ENCODE assay signal across 23 mouse cellular contexts in the genomic region with DNA sequence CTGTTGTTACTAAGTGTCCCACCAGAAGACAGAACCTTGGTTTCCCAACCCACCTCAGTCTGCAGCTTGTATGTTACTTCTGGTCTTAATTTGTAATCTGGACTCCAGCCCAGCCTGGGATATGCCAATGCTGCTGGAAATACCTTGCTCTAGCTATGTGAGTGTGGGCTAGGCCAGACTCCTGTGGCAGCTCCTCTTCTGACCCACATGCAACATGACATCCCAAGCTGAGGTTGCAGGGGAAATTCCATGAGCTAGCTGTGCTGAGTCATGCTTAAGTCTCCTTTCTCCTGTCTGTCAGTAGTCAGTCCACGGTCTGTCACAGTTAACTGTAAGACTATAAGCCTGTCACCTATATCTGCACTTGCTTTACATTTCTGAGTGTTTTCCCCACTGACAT. TPM values are rescaled to one million over a fixed set of nuclear protein-coding genes. Genes with fewer than 3 reads are reported as not detected.
DNase-seq lines count a peak whose midpoint lies in the region; ATAC-seq lines count a peak whose summit lies in the region.
"Had no signal": no experiment of that assay in that cellular context is flagged by ENCODE, and none has a peak within 500 bp of the region (broad histone marks: within the 10 kb centered on the region; RNA-seq: fewer than 3 reads in every experiment).

No protein-coding gene starts in this region.

- H3K27me3 ChIP-seq in intestine, embryonic 14.5 days (replicated peaks; ENCODE audit: control insufficient read depth, insufficient read depth, low read length): no peaks in the 10 kb centered on the region
- no peaks in the 10 kb centered on the region for H3K27me3 ChIP-seq in intestine, embryonic 16.5 days (replicated peaks; ENCODE audit: control insufficient read depth, insufficient read depth, low read length)
- H3K27me3 ChIP-seq in embryonic facial prominence, embryonic 10.5 days (replicated peaks; ENCODE audit: low read depth, poor library complexity, severe bottlenecking): no peaks in the 10 kb centered on the region
- H3K27me3 ChIP-seq in midbrain, embryonic 14.5 days (ENCODE audit: control insufficient read depth, insufficient read depth, low read length): no peaks in the 10 kb centered on the region
- H3K27me3 ChIP-seq in midbrain, embryonic 11.5 days (ENCODE audit: control insufficient read depth, insufficient read depth, low read length): no peaks in the 10 kb centered on the region
- H3K27me3 ChIP-seq: hindbrain, embryonic 13.5 days; neural tube, embryonic 15.5 days had no signal

- no peak overlapping the region for H3K9ac ChIP-seq in intestine, embryonic 14.5 days (ENCODE audit: low read length)
- no peak overlapping the region for H3K9ac ChIP-seq in intestine, embryonic 16.5 days (ENCODE audit: low read depth, low read length)
- H3K9ac ChIP-seq in midbrain, embryonic 14.5 days (replicated peaks; ENCODE audit: low read length): no peak overlapping the region
- H3K9ac ChIP-seq in midbrain, embryonic 11.5 days (ENCODE audit: low read length): no peak overlapping the region
- H3K9ac ChIP-seq: hindbrain, embryonic 13.5 days; liver, embryonic 13.5 days; neural tube, embryonic 15.5 days had no signal

- DNase-seq in adrenal gland, adult 2 months: peak; percentile 82
- DNase-seq in adrenal gland, adult 18-20 months (ENCODE audit: low spot score in 2 of 2): no peak
- peak; percentile 40 for DNase-seq in intestine, embryonic 14.5 days (ENCODE audit: low spot score)
- no peak for DNase-seq in embryonic facial prominence, embryonic 10.5 days (ENCODE audit: low spot score)
- DNase-seq in midbrain, embryonic 14.5 days: no peak
- no peak for DNase-seq in thymus, postnatal 25 days
- no peak for DNase-seq in midbrain, embryonic 11.5 days (ENCODE audit: low spot score, missing footprints)
- DNase-seq: B cell, adult 2 months; cerebellum, adult 9-10 months; heart, postnatal 10 days; kidney, adult 18-20 months; kidney, postnatal 25 days; liver, embryonic 13.5 days; lung, postnatal 14 days had no signal

- H3K27ac ChIP-seq in intestine, embryonic 14.5 days (ENCODE audit: low read depth): no peak overlapping the region
- H3K27ac ChIP-seq in intestine, embryonic 16.5 days (ENCODE audit: low read length): no peak overlapping the region
- H3K27ac ChIP-seq in embryonic facial prominence, embryonic 10.5 days (replicated peaks): 0 out of 2 replicates have a peak overlapping the region, but pooled peaks have one; percentile 4
- H3K27ac ChIP-seq in midbrain, embryonic 14.5 days (replicated peaks; ENCODE audit: low read depth, low read length): no peak overlapping the region
- no peak overlapping the region for H3K27ac ChIP-seq in midbrain, embryonic 11.5 days (ENCODE audit: low read depth, low read length)
- H3K27ac ChIP-seq: hindbrain, embryonic 13.5 days; limb, embryonic 10.5 days; neural tube, embryonic 15.5 days had no signal

- no peaks in the 10 kb centered on the region for H3K36me3 ChIP-seq in intestine, embryonic 14.5 days (ENCODE audit: control insufficient read depth, insufficient read depth, low read length)
- H3K36me3 ChIP-seq in intestine, embryonic 16.5 days (ENCODE audit: control insufficient read depth, insufficient read depth, low read length): no peaks in the 10 kb centered on the region
- no peaks in the 10 kb centered on the region for H3K36me3 ChIP-seq in embryonic facial prominence, embryonic 10.5 days (replicated peaks)
- no peaks in the 10 kb centered on the region for H3K36me3 ChIP-seq in midbrain, embryonic 14.5 days (ENCODE audit: control insufficient read depth, insufficient read depth, low read length)
- no peaks in the 10 kb centered on the region for H3K36me3 ChIP-seq in midbrain, embryonic 11.5 days (ENCODE audit: control insufficient read depth, insufficient read depth, low read length)
- H3K36me3 ChIP-seq: hindbrain, embryonic 13.5 days; limb, embryonic 10.5 days; liver, embryonic 13.5 days; neural tube, embryonic 15.5 days had no signal

- H3K4me3 ChIP-seq in intestine, embryonic 14.5 days (ENCODE audit: low read depth, low read length): no peak overlapping the region
- H3K4me3 ChIP-seq in intestine, embryonic 16.5 days (ENCODE audit: low read length): no peak overlapping the region
- no peak overlapping the region for H3K4me3 ChIP-seq in embryonic facial prominence, embryonic 10.5 days
- no peak overlapping the region for H3K4me3 ChIP-seq in midbrain, embryonic 14.5 days (replicated peaks; ENCODE audit: low read depth, low read length)
- H3K4me3 ChIP-seq in midbrain, embryonic 11.5 days (ENCODE audit: low read depth, low read length): no peak overlapping the region
- H3K4me3 ChIP-seq: hindbrain, embryonic 13.5 days; limb, embryonic 10.5 days; liver, embryonic 13.5 days; neural tube, embryonic 15.5 days had no signal

- H3K4me1 ChIP-seq in intestine, embryonic 14.5 days (replicated peaks; ENCODE audit: control insufficient read depth, insufficient read depth, low read length): peaks cover 8% of the 10 kb centered on the region
- H3K4me1 ChIP-seq in intestine, embryonic 16.5 days (ENCODE audit: control insufficient read depth, insufficient read depth, low read length): peaks cover 8% of the 10 kb centered on the region
- peaks cover 42% of the 10 kb centered on the region for H3K4me1 ChIP-seq in embryonic facial prominence, embryonic 10.5 days
- no peaks in the 10 kb centered on the region for H3K4me1 ChIP-seq in midbrain, embryonic 14.5 days (ENCODE audit: control insufficient read depth, insufficient read depth, low read length)
- no peaks in the 10 kb centered on the region for H3K4me1 ChIP-seq in midbrain, embryonic 11.5 days (ENCODE audit: control insufficient read depth, insufficient read depth, low read length)

- H3K4me2 ChIP-seq in intestine, embryonic 14.5 days (ENCODE audit: low read length): no peak overlapping the region
- H3K4me2 ChIP-seq in intestine, embryonic 16.5 days (ENCODE audit: low read depth, low read length): no peak overlapping the region
- H3K4me2 ChIP-seq in midbrain, embryonic 14.5 days (ENCODE audit: low read length): no peak overlapping the region
- no peak overlapping the region for H3K4me2 ChIP-seq in midbrain, embryonic 11.5 days
- H3K4me2 ChIP-seq: hindbrain, embryonic 13.5 days; liver, embryonic 13.5 days; neural tube, embryonic 15.5 days had no signal

- no peaks in the 10 kb centered on the region for H3K9me3 ChIP-seq in intestine, embryonic 14.5 days (ENCODE audit: control insufficient read depth, low read length)
- H3K9me3 ChIP-seq in intestine, embryonic 16.5 days (ENCODE audit: control insufficient read depth, low read length): no peaks in the 10 kb centered on the region
- H3K9me3 ChIP-seq in embryonic facial prominence, embryonic 10.5 days: no peaks in the 10 kb centered on the region
- no peaks in the 10 kb centered on the region for H3K9me3 ChIP-seq in midbrain, embryonic 14.5 days (ENCODE audit: control insufficient read depth, low read length)
- no peaks in the 10 kb centered on the region for H3K9me3 ChIP-seq in midbrain, embryonic 11.5 days (ENCODE audit: control insufficient read depth, low read length)
- H3K9me3 ChIP-seq: hindbrain, embryonic 13.5 days; limb, embryonic 10.5 days; liver, embryonic 13.5 days; neural tube, embryonic 15.5 days had no signal

- WGBS in intestine, embryonic 14.5 days: 89% methylated on average over 1 of the region's 1 CpGs
- WGBS in intestine, embryonic 16.5 days: 87% methylated on average over 1 of the region's 1 CpGs
- 80% methylated on average over 1 of the region's 1 CpGs for WGBS in embryonic facial prominence, embryonic 10.5 days
- WGBS in midbrain, embryonic 14.5 days: 73% methylated on average over 1 of the region's 1 CpGs
- 62% methylated on average over 1 of the region's 1 CpGs for WGBS in midbrain, embryonic 11.5 days

- no peak for ATAC-seq in intestine, embryonic 14.5 days (replicated peaks; ENCODE audit: low FRiP score, low TSS enrichment, low read depth)
- ATAC-seq in intestine, embryonic 16.5 days: no peak
- no peak for ATAC-seq in midbrain, embryonic 14.5 days (ENCODE audit: low FRiP score, low TSS enrichment)
- no peak for ATAC-seq in midbrain, embryonic 11.5 days (ENCODE audit: low FRiP score)

RNA-seq across cellular contexts. Expression of gene Pcx, which starts 7.2 kb away (rescaled TPM):
- 100 to 1,000 TPM; 536 to 579 TPM for total RNA-seq in adrenal gland, adult 2 months (2021)
- polyA plus RNA-seq in adrenal gland, adult 2 months (2012; rRNA removed): 474 and 524 TPM in 2 replicates
- 100 to 1,000 TPM; 622 to 707 TPM for total RNA-seq in adrenal gland, adult 18-20 months (2021)
- 8.5 and 9.7 TPM in 2 replicates for polyA plus RNA-seq in intestine, embryonic 14.5 days (2014; fragmentation: Nextera tagmentation; extraction: Ambion mirVana)
- polyA plus RNA-seq in intestine, embryonic 16.5 days (2015; fragmentation: Nextera tagmentation; extraction: Ambion mirVana): 16.6 and 17.7 TPM in 2 replicates
- 24.1 and 26.8 TPM in 2 replicates for polyA plus RNA-seq in embryonic facial prominence, embryonic 10.5 days (2016; fragmentation: Nextera tagmentation; extraction: Ambion mirVana)
- 18.0 and 20.5 TPM in 2 replicates for polyA plus RNA-seq in midbrain, embryonic 14.5 days (2014; fragmentation: Nextera tagmentation; extraction: Ambion mirVana)
- 13.8 and 14.0 TPM in 2 replicates for polyA plus RNA-seq in midbrain, embryonic 11.5 days (2014; fragmentation: Nextera tagmentation; extraction: Ambion mirVana)

RNA-seq across cellular contexts. Expression of gene 2010003K11Rik, which starts 19.1 kb away (rescaled TPM):
- 10 to 100 TPM; 41.3 to 58.6 TPM for total RNA-seq in adrenal gland, adult 2 months (2021)
- polyA plus RNA-seq in adrenal gland, adult 2 months (2012; rRNA removed): 6.4 and 8.5 TPM in 2 replicates
- 100 to 1,000 TPM in 1 of 2 experiments, 10 to 100 TPM in 1; 42.0 to 133 TPM for total RNA-seq in adrenal gland, adult 18-20 months (2021)
- polyA plus RNA-seq in intestine, embryonic 14.5 days (2014; fragmentation: Nextera tagmentation; extraction: Ambion mirVana): not detected in 2 replicates
- polyA plus RNA-seq in intestine, embryonic 16.5 days (2015; fragmentation: Nextera tagmentation; extraction: Ambion mirVana): 21.6 and 35.7 TPM in 2 replicates
- polyA plus RNA-seq in embryonic facial prominence, embryonic 10.5 days (2016; fragmentation: Nextera tagmentation; extraction: Ambion mirVana): not detected in 2 replicates
- not detected in 2 replicates for polyA plus RNA-seq in midbrain, embryonic 14.5 days (2014; fragmentation: Nextera tagmentation; extraction: Ambion mirVana)
- not detected in 2 replicates for polyA plus RNA-seq in midbrain, embryonic 11.5 days (2014; fragmentation: Nextera tagmentation; extraction: Ambion mirVana)
- total RNA-seq: layer of hippocampus, postnatal 14 days; megakaryocyte-erythroid progenitor cell, adult 5-6 weeks had no signal
- polyA plus RNA-seq: forebrain, embryonic 11.5 days; frontal cortex, adult 2 months; hindbrain, embryonic 13.5 days; limb, embryonic 10.5 days; liver, embryonic 13.5 days; stomach, embryonic 14.5 days had no signal

RNA-seq across cellular contexts. Expression of gene Syt12, which starts 40.2 kb away (rescaled TPM):
- 10 to 100 TPM; 58.0 to 74.0 TPM for total RNA-seq in adrenal gland, adult 2 months (2021)
- polyA plus RNA-seq in adrenal gland, adult 2 months (2012; rRNA removed): 124 and 143 TPM in 2 replicates
- total RNA-seq in adrenal gland, adult 18-20 months (2021): 10 to 100 TPM; 64.3 to 94.0 TPM
- polyA plus RNA-seq in intestine, embryonic 14.5 days (2014; fragmentation: Nextera tagmentation; extraction: Ambion mirVana): 0.27 and 0.47 TPM in 2 replicates
- 0.34 and 0.36 TPM in 2 replicates for polyA plus RNA-seq in intestine, embryonic 16.5 days (2015; fragmentation: Nextera tagmentation; extraction: Ambion mirVana)
- polyA plus RNA-seq in embryonic facial prominence, embryonic 10.5 days (2016; fragmentation: Nextera tagmentation; extraction: Ambion mirVana): 2.6 and 2.8 TPM in 2 replicates
- polyA plus RNA-seq in midbrain, embryonic 14.5 days (2014; fragmentation: Nextera tagmentation; extraction: Ambion mirVana): 1.6 and 1.9 TPM in 2 replicates
- polyA plus RNA-seq in midbrain, embryonic 11.5 days (2014; fragmentation: Nextera tagmentation; extraction: Ambion mirVana): 0.62 and 1.0 TPM in 2 replicates
- total RNA-seq: megakaryocyte-erythroid progenitor cell, adult 5-6 weeks had no signal

Comparison
In these comparisons a context has a peak if more than half of its experiments do, and no peak if none do; other contexts are left out.
1. DNase-seq: peak in adrenal gland, adult 2 months (single experiment) and intestine, embryonic 14.5 days (single experiment); none in adrenal gland, adult 18-20 months (0 of 2), embryonic facial prominence, embryonic 10.5 days (single experiment), midbrain, embryonic 14.5 days (single experiment), thymus, postnatal 25 days (single experiment) and midbrain, embryonic 11.5 days (single experiment).
2. RNA of gene Pcx, which starts 7.2 kb away (polyA plus RNA-seq): 474 to 524 TPM in adrenal gland, adult 2 months; 24.1 to 26.8 TPM in embryonic facial prominence, embryonic 10.5 days, 18.0 to 20.5 TPM in midbrain, embryonic 14.5 days, 16.6 to 17.7 TPM in intestine, embryonic 16.5 days, 13.8 to 14.0 TPM in midbrain, embryonic 11.5 days and 8.5 to 9.7 TPM in intestine, embryonic 14.5 days; every median in the first group is over 10 times any median in the second.
3. RNA of gene Syt12, which starts 40.2 kb away (polyA plus RNA-seq): 124 to 143 TPM in adrenal gland, adult 2 months; 2.6 to 2.8 TPM in embryonic facial prominence, embryonic 10.5 days, 1.6 to 1.9 TPM in midbrain, embryonic 14.5 days, 0.62 to 1.0 TPM in midbrain, embryonic 11.5 days, 0.27 to 0.47 TPM in intestine, embryonic 14.5 days and 0.34 to 0.36 TPM in intestine, embryonic 16.5 days; every median in the first group is over 10 times any median in the second.